Mouse (Mus musculus) left cerebral cortex, postnatal 10 days (tissue): ENCODE results near the gene Sin3a. TPM values are rescaled to one million over a fixed set of nuclear protein-coding genes. Genes with fewer than 3 reads are reported as not detected.

Experiments
- DNase-seq, 2 experiments: peaks; one replicate each; pipeline ENCODE4 v3.0.0; 2021 to 2022; ENCODE audit warnings: low spot score in 2 of 2, mixed read lengths in 1 of 2; ENCODE audit errors: extremely low spot score in 1 of 2
- intact Hi-C: fragments of 180-260 bp; cut with DNase I; formaldehyde crosslinking; loops from one replicate; pipeline ENCODE4 v1.15.1; 2025
- total RNA-seq, 2 experiments: library from RNA; stranded (reverse); gene quantifications; 2 replicates each; pipeline ENCODE4 v1.2.3; 2021

Sin3a gene
- total RNA-seq, 2 experiments from 2014 or later = 29.5 to 34.8 TPM

DNA sequence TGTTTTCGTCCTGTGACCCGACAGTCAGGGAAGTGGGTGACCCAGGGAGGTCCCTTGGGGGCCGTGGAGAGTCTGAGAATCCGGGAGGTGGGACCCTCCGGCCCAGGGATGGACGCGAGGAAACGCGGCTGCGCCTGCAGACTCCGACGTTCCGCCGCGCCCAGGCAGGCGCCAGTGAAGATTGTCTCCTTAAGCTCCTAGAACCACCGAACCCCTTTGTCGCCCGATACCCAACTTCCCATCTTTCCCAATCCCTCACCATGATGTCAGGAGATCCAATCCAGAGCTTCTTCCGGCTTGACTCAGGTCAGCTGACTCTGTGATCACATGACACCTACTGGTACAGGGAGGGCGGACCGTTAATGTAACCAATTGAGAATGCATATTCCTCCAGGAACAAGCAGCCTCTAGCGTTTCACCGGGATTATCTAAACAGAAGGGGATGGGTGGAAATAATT, 86.2 kb downstream of the Sin3a start, which contains the start of gene Commd4:
TSS of gene Commd4 (minus strand) at position 319 of the 458 bp plus-strand sequence.
- intact Hi-C loops = no loop called here
- DNase-seq = peak; percentile 94 to 95

DNA sequence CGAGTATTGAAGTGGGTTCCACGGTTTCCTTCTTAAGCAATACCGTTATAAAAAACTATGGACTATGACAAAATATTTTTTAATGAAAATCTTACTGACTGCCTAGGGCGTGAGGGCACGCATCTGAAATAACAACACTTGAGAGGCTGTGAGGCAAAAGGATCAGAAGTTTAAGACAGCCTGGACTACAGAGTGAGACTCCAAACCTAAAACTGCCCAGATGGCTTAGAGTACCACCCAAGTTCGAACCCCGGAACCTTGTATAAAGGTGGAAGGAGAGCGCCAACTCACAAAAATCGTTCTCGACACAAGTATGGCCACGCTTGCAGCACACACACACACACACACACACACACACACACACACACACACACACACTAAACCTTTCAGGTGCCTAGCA, 86.7 kb downstream of the Sin3a start:
- DNase-seq = no peak
- intact Hi-C loops = no loop called here

DNA sequence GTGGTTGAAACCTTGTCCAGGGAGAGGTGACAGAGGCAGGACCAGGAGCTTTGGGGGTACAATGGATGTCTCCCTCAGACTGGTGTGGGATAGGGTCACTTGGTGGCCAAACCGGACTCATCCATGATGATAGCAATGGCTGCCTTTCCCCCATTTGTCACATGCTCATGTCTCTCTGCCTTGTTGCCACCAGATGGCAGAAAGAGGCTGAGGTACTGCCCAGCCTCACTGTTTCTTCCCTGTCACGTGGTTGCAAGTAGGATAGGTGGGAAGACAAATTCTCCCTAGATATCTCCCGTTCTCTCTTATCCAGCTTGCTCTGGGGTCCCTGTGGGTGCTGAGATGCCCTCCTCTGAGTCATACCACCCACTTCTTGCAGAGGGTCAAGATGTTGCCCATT, 90.7 kb downstream of the Sin3a start:
- intact Hi-C loops = loop anchor here (5.0 kb wide), 2 partner anchors 60 to 270 kb away; no protein-coding TSS in a partner anchor
- peak in 1 of 2 experiments; percentile 31 for DNase-seq

DNA sequence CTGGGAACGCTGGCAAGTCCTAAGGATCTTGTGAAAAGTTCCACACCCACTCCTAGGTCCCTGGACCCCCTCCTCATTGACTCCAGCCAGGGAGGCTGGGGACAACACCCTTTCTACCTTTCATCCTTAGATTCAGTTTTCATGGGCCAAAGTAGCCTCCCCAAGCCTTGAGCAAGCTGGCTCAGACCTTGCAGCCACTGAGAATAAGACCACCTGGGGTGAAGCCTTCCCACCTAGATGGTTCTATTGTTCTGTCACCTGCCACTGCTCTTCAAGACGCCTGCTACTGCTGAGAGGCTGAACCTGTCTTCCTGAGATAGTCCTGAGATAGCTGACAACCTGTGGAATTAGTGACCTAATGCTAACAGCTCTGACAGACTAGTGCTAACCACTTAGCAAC, 91.3 kb downstream of the Sin3a start:
- intact Hi-C loops = loop anchor here (5.0 kb wide), 2 partner anchors 59 to 269 kb away; no protein-coding TSS in a partner anchor
- no peak for DNase-seq

DNA sequence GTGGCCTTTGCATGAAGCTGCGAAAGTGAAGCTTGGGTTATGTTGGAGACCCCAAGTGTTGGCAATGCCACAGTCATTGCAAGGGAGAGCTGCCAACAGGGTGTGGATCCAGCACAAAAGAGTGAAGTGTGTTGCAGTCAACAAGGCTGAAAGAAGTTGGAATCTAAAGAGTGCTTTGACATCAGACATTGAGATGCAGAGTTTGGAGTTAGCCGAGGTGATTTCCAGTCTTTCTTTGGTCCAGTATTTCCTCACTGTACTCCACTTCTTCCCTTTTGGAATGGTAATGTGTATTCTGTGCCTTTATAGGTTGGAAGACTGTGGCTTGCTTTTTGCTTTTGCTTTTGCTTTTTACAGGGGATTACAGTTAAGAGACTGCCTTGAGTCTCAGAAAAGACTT, 94.3 kb downstream of the Sin3a start:
- intact Hi-C loops = loop anchor here (5.0 kb wide), 1 partner anchor 36 kb away; no protein-coding TSS in a partner anchor
- no peak for DNase-seq

DNA sequence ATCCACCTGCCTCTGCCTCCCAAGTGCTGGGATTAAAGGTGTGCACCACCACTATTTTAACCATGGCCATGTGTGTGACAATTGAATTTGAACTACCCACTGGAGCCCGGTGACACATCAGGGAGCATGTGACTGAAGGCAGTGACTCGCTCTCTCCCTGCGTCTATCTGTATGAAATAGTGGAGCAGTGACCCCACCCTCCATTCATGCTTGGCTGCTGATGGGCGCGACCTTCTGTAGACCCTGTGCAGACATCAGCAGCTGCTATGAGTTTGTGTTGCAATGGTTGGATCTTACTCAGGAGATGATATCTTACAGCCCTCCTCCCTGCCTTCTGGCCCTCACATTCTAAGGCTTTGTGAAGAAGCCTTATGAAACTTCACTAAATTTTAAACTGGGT, 96.6 kb downstream of the Sin3a start:
- intact Hi-C loops = loop anchor here (5.0 kb wide), 1 partner anchor 34 kb away; no protein-coding TSS in a partner anchor
- no peak for DNase-seq

Other genes with a start within 250 kb of the Sin3a start
- not detected for gene Odf3l1, start 207.4 kb upstream of the Sin3a start, total RNA-seq
- 10 to 100 TPM; 21.2 to 28.0 TPM for gene Cspg4, start 207.0 kb upstream of the Sin3a start, total RNA-seq
- 1 to 10 TPM; 3.4 to 4.1 TPM for gene Snx33, start 143.7 kb upstream of the Sin3a start, total RNA-seq
- 10 to 100 TPM; 49.0 to 55.8 TPM for gene Imp3, start 134.6 kb upstream of the Sin3a start, total RNA-seq
- gene Snupn, start 121.2 kb upstream of the Sin3a start, total RNA-seq = 10 to 100 TPM; 16.3 to 17.3 TPM
- 10 to 100 TPM; 27.1 to 28.5 TPM for gene Ptpn9, start 77.1 kb upstream of the Sin3a start, total RNA-seq
- 100 to 1,000 TPM; 140 to 148 TPM for gene Man2c1, start 58.6 kb downstream of the Sin3a start, total RNA-seq
- 1 to 10 TPM; 7.6 to 8.0 TPM for gene Neil1, start 76.3 kb downstream of the Sin3a start, total RNA-seq
- 10 to 100 TPM; 81.8 to 90.4 TPM for gene Commd4, start 86.3 kb downstream of the Sin3a start, total RNA-seq
- gene Trcg1, start 164.5 kb downstream of the Sin3a start, total RNA-seq = not detected
- gene 1700017B05Rik, start 190.6 kb downstream of the Sin3a start, total RNA-seq = 10 to 100 TPM; 12.1 to 15.7 TPM